Mouse (Mus musculus) embryo, embryonic 10 days (tissue): ENCODE measurements around the gene Vmn1r215.
"Not testable (repeated sequence)": the region's sequence is repeated elsewhere in the genome, so short reads cannot be mapped to it uniquely, and the experiment has no call there.

Experiments
- DNase-seq: peaks from one replicate; pipeline ENCODE4 v3.0.0-alpha.2; 2015; ENCODE audit warnings: low spot score

Gene Vmn1r215

GRCm38 (mm10) chr13:23067725-23068124 lies at the start of gene Vmn1r215:
Vmn1r215 (plus strand) TSS chr13:23068025.
- DNase-seq, result no peak

GRCm38 (mm10) chr13:23018158-23018557 lies 49.7 kb upstream of the Vmn1r215 start:
- no peak for DNase-seq

- DNase-seq, result no peak
Observed at GRCm38 (mm10) chr13:23024812-23025211, 43.0 kb upstream of the Vmn1r215 start.

GRCm38 (mm10) chr13:23030118-23030517 lies 37.7 kb upstream of the Vmn1r215 start, which contains the start of gene Vmn1r214:
Vmn1r214 (plus strand) TSS chr13:23030418.
- no peak for DNase-seq

- DNase-seq, result peak; percentile 4
Observed at GRCm38 (mm10) chr13:23057778-23058177, 10.0 kb upstream of the Vmn1r215 start.

GRCm38 (mm10) chr13:23069312-23069711 lies 1.5 kb downstream of the Vmn1r215 start:
- no peak for DNase-seq

GRCm38 (mm10) chr13:23094386-23094785 lies 26.6 kb downstream of the Vmn1r215 start:
- DNase-seq, result no peak

GRCm38 (mm10) chr13:23118126-23118525 lies 50.3 kb downstream of the Vmn1r215 start, which contains the start of gene Vmn1r217:
Vmn1r217 (minus strand) TSS chr13:23118226.
- not testable (repeated sequence) for DNase-seq

- DNase-seq, result no peak
Observed at GRCm38 (mm10) chr13:23120611-23121010, 52.8 kb downstream of the Vmn1r215 start.
